Mouse (Mus musculus) lung, adult 2 months (tissue): Measurements from ENCODE around the gene Maml1.

Experiments used
- CTCF ChIP-seq: fragments of 200-500 bp; IDR thresholded peaks from 2 replicates; pipeline ENCODE4 v1.5.1; 2011; ENCODE audit warnings: mild to moderate bottlenecking, low read length, control low read depth; ENCODE audit not compliant: insufficient read depth
- POLR2A ChIP-seq: fragments of 200-500 bp; IDR thresholded peaks from 2 replicates; pipeline ENCODE4 v1.6.1; 2011; ENCODE audit warnings: low read depth, mild to moderate bottlenecking, control low read depth, low read length, borderline replicate concordance; ENCODE audit errors: extremely low read depth

DNA sequence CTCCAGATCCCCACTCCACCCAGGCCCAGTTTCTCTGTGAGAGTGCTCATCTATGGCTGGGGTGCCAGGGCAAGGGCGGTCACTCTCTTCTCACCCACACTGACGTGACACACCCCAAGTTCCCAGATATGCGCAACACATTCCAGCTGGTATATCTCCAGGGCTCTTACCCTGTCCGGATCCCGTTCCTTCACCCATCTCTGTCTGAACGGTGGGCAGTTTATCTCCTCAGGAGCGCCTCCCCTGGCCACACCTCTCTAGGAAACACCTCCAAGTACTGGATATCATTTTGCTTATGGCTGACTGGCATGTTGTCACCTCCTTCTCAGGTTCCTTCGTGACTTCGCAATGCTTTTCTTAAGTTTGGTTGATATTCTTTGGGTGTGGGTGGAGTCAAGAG lies 76.5 kb downstream of the Maml1 start:
- TF ChIP-seq CTCF: no peak
- no peak for TF ChIP-seq POLR2A
